Mouse (Mus musculus): ENCODE data around the gene Pnpla8.

DNA sequence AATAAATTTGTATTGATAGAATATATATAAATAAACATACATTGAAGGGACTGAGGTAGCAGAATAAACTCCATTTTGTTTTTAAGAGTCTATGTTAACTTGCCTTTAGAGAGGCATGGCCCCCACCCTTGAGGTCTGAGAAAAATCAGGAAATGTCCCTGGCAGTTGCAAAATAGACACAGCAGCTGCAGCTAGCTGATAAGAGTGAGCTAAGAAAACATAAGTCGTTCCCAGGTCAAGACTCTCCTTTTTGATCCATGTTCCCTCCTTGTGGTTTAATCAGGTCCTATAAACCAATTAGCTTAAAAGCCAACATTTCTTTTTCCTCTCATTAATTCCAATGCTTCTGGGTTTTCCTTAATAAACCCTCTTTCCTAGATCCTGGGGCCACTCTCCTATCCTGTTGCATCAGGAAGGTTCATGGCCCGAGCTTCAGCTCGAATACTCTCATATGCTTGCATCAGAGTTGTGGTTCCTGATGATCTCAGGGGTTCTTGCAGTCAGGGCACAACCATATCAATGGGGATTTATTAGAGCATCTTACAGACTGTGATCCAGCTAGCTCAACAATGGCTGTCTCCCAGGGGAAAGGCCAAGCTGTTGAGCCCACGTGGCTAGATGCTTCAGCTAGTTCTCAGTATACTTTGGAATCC lies 23.2 kb upstream of the Pnpla8 start:
- no peak for TF ChIP-seq CTCF (conservative IDR thresholded peaks at IDR 0.05; ENCODE audit: low read length)
- TF ChIP-seq POU5F1 (IDR thresholded peaks at IDR 0.05; ENCODE audit: borderline replicate concordance, low read length), result no peak
- TF ChIP-seq NANOG (IDR thresholded peaks at IDR 0.05; ENCODE audit: borderline replicate concordance, low read length), result no peak

Data from E14TG2a.4 (cell line).